Mouse (Mus musculus): ENCODE results near the gene Ogfod2. TPM values are rescaled to one million over a fixed set of nuclear protein-coding genes. Genes with fewer than 3 reads are reported as not detected.
A peak's percentile ranks its signal among the peaks of the same experiment; 100 is the strongest.

The Ogfod2 gene
- polyA plus RNA-seq, 1 experiment, result 54.9 TPM

- WGBS, result 79% methylated on average over 5 of the region's 5 CpGs
- Histone ChIP-seq H3K27me3 (replicated peaks; ENCODE audit: control insufficient read depth, insufficient read depth, low read length) (no peaks in the 10 kb centered on the region), H3K4me3 (ENCODE audit: insufficient read depth, low read depth, low read length) (no peak overlapping the region), H3K4me1 (ENCODE audit: control insufficient read depth, insufficient read depth, low read length) (no peaks in the 10 kb centered on the region), H3K27ac (ENCODE audit: insufficient read depth, low read depth, low read length) (no peak overlapping the region), H3K36me3 (ENCODE audit: control insufficient read depth, insufficient read depth, low read length) (no peaks in the 10 kb centered on the region)
- DNase-seq, result no peak
- TF ChIP-seq POLR2A (IDR thresholded peaks at IDR 0.05; ENCODE audit: low read depth, low read length), result no peak
- TF ChIP-seq CTCF (conservative IDR thresholded peaks at IDR 0.05; ENCODE audit: insufficient read depth, insufficient read length, low read depth, low read length), result no peak
Measured at GRCm38 (mm10) chr5:124155943-124156342, 43.8 kb downstream of the Ogfod2 start.

- Histone ChIP-seq H3K4me1 (ENCODE audit: control insufficient read depth, insufficient read depth, low read length) (no peaks in the 10 kb centered on the region), H3K27me3 (replicated peaks; ENCODE audit: control insufficient read depth, insufficient read depth, low read length) (no peaks in the 10 kb centered on the region), H3K36me3 (ENCODE audit: control insufficient read depth, insufficient read depth, low read length) (no peaks in the 10 kb centered on the region), H3K27ac (ENCODE audit: insufficient read depth, low read depth, low read length) (no peak overlapping the region), H3K4me3 (ENCODE audit: insufficient read depth, low read depth, low read length) (no peak overlapping the region)
- DNase-seq, result no peak
- TF ChIP-seq POLR2A (IDR thresholded peaks at IDR 0.05; ENCODE audit: low read depth, low read length) (no peak), CTCF (conservative IDR thresholded peaks at IDR 0.05; ENCODE audit: insufficient read depth, insufficient read length, low read depth, low read length) (no peak)
- 71% methylated on average over 4 of the region's 4 CpGs for WGBS
Measured at GRCm38 (mm10) chr5:124158305-124158704, 46.2 kb downstream of the Ogfod2 start.

GRCm38 (mm10) chr5:124159453-124159852, 47.4 kb downstream of the Ogfod2 start:
- H3K4me1 ChIP-seq (ENCODE audit: control insufficient read depth, insufficient read depth, low read length), result no peaks in the 10 kb centered on the region
- TF ChIP-seq POLR2A (IDR thresholded peaks at IDR 0.05; ENCODE audit: low read depth, low read length) (no peak), CTCF (conservative IDR thresholded peaks at IDR 0.05; ENCODE audit: insufficient read depth, insufficient read length, low read depth, low read length) (no peak)
- no peaks in the 10 kb centered on the region for H3K36me3 ChIP-seq (ENCODE audit: control insufficient read depth, insufficient read depth, low read length)
- DNase-seq, result no peak
- no peak overlapping the region for H3K27ac ChIP-seq (ENCODE audit: insufficient read depth, low read depth, low read length)
- H3K27me3 ChIP-seq (replicated peaks; ENCODE audit: control insufficient read depth, insufficient read depth, low read length), result no peaks in the 10 kb centered on the region
- H3K4me3 ChIP-seq (ENCODE audit: insufficient read depth, low read depth, low read length), result no peak overlapping the region
- 64% methylated on average over 7 of the region's 7 CpGs for WGBS

GRCm38 (mm10) chr5:124161831-124162230, 49.7 kb downstream of the Ogfod2 start:
- no peaks in the 10 kb centered on the region for H3K27me3 ChIP-seq (replicated peaks; ENCODE audit: control insufficient read depth, insufficient read depth, low read length)
- 71% methylated on average over 10 of the region's 10 CpGs for WGBS
- TF ChIP-seq POLR2A (IDR thresholded peaks at IDR 0.05; ENCODE audit: low read depth, low read length), result no peak
- TF ChIP-seq CTCF (conservative IDR thresholded peaks at IDR 0.05; ENCODE audit: insufficient read depth, insufficient read length, low read depth, low read length), result no peak

GRCm38 (mm10) chr5:124162577-124162976, 50.5 kb downstream of the Ogfod2 start:
- Histone ChIP-seq H3K27me3 (replicated peaks; ENCODE audit: control insufficient read depth, insufficient read depth, low read length) (no peaks in the 10 kb centered on the region), H3K27ac (ENCODE audit: insufficient read depth, low read depth, low read length) (no peak overlapping the region), H3K36me3 (ENCODE audit: control insufficient read depth, insufficient read depth, low read length) (no peaks in the 10 kb centered on the region), H3K4me3 (ENCODE audit: insufficient read depth, low read depth, low read length) (no peak overlapping the region), H3K4me1 (ENCODE audit: control insufficient read depth, insufficient read depth, low read length) (no peaks in the 10 kb centered on the region)
- DNase-seq, result peak; percentile 82
- WGBS, result 57% methylated on average over 5 of the region's 5 CpGs
- TF ChIP-seq POLR2A (IDR thresholded peaks at IDR 0.05; ENCODE audit: low read depth, low read length) (no peak), CTCF (conservative IDR thresholded peaks at IDR 0.05; ENCODE audit: insufficient read depth, insufficient read length, low read depth, low read length) (peak; percentile 59)

More at GRCm38 (mm10) chr5:124161831-124162230, 49.7 kb downstream of the Ogfod2 start:
- Histone ChIP-seq H3K4me3 (ENCODE audit: insufficient read depth, low read depth, low read length) (no peak overlapping the region), H3K36me3 (ENCODE audit: control insufficient read depth, insufficient read depth, low read length) (no peaks in the 10 kb centered on the region), H3K4me1 (ENCODE audit: control insufficient read depth, insufficient read depth, low read length) (no peaks in the 10 kb centered on the region), H3K27ac (ENCODE audit: insufficient read depth, low read depth, low read length) (no peak overlapping the region)
- DNase-seq, result no peak

- Histone ChIP-seq H3K4me1 (ENCODE audit: control insufficient read depth, insufficient read depth, low read length) (no peaks in the 10 kb centered on the region), H3K27ac (ENCODE audit: insufficient read depth, low read depth, low read length) (no peak overlapping the region), H3K4me3 (ENCODE audit: insufficient read depth, low read depth, low read length) (no peak overlapping the region), H3K36me3 (ENCODE audit: control insufficient read depth, insufficient read depth, low read length) (no peaks in the 10 kb centered on the region), H3K27me3 (replicated peaks; ENCODE audit: control insufficient read depth, insufficient read depth, low read length) (no peaks in the 10 kb centered on the region)
- no peak for DNase-seq
- 78% methylated on average over 11 of the region's 11 CpGs for WGBS
- TF ChIP-seq POLR2A (IDR thresholded peaks at IDR 0.05; ENCODE audit: low read depth, low read length) (no peak), CTCF (conservative IDR thresholded peaks at IDR 0.05; ENCODE audit: insufficient read depth, insufficient read length, low read depth, low read length) (no peak)
Measured at GRCm38 (mm10) chr5:124163445-124163844, 51.3 kb downstream of the Ogfod2 start.

Other genes starting within 250 kb of the Ogfod2 start
- gene Hcar2, start 246.8 kb upstream of the Ogfod2 start, polyA plus RNA-seq (2012; rRNA removed), result 1.9 and 2.6 TPM in 2 replicates
- gene Hcar1, start 232.3 kb upstream of the Ogfod2 start, polyA plus RNA-seq (2012; rRNA removed), result 11.1 and 13.0 TPM in 2 replicates
- 22.6 and 41.0 TPM in 2 replicates for gene Denr, start 205.1 kb upstream of the Ogfod2 start, polyA plus RNA-seq (2012; rRNA removed)
- 0.56 and 0.64 TPM in 2 replicates for gene Gm43518, start 184.9 kb upstream of the Ogfod2 start, polyA plus RNA-seq (2012; rRNA removed)
- 3.7 and 4.1 TPM in 2 replicates for gene Ccdc62, start 181.6 kb upstream of the Ogfod2 start, polyA plus RNA-seq (2012; rRNA removed)
- 18.3 and 19.2 TPM in 2 replicates for gene Hip1r, start 138.7 kb upstream of the Ogfod2 start, polyA plus RNA-seq (2012; rRNA removed)
- gene Vps37b, start 80.0 kb upstream of the Ogfod2 start, polyA plus RNA-seq (2012; rRNA removed), result 22.6 and 24.1 TPM in 2 replicates
- gene Abcb9, start 16.5 kb upstream of the Ogfod2 start, polyA plus RNA-seq (2012; rRNA removed), result 8.1 and 8.5 TPM in 2 replicates
- gene Arl6ip4, start 3.8 kb downstream of the Ogfod2 start, polyA plus RNA-seq (2012; rRNA removed), result 28.9 and 31.5 TPM in 2 replicates
- 17.3 and 19.8 TPM in 2 replicates for gene Pitpnm2, start 137.5 kb downstream of the Ogfod2 start, polyA plus RNA-seq (2012; rRNA removed)
- 2.5 and 3.1 TPM in 2 replicates for gene Mphosph9, start 215.7 kb downstream of the Ogfod2 start, polyA plus RNA-seq (2012; rRNA removed)
- 7.2 and 8.0 TPM in 2 replicates for gene 2810006K23Rik, start 215.8 kb downstream of the Ogfod2 start, polyA plus RNA-seq (2012; rRNA removed)